Mouse (Mus musculus) liver, adult 2 months (tissue): ENCODE measurements at regions not wholly inside any gene's neighbourhood (a gene's known extent, or its start where the extent isn't known, plus 50 kb on each side); places are given as distances from the start of the nearest gene placed in this dataset.

Experiments used
- CTCF ChIP-seq: fragments of 200-500 bp; IDR thresholded peaks from 2 replicates; pipeline ENCODE4 v1.5.1; 2011; ENCODE audit warnings: low read depth, low read length, control low read depth
- POLR2A ChIP-seq: fragments of 200-500 bp; IDR thresholded peaks from 2 replicates; pipeline ENCODE4 v1.6.1; 2011; ENCODE audit warnings: low read length, control low read depth; ENCODE audit not compliant: insufficient read depth; ENCODE audit errors: extremely low read depth

DNA sequence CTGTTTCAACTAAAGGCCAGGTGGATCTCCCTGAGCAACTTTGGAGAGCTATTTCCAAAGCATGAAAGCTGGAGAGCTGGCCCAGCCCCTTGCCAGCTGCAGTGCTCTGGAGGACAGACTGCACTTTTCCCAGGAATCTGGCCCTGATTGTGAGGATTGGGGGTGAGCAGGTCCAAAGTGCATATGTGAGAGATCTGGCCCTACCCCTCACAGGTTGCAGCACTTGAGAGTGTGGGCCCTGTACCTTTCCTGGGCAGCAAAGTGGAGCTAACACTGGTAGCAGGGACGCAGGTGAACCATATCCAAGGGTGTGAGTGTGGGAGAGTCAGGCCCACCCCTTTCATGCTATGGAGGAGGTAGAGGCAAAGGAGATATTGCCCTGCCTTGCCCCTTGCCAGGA lies 245.3 kb upstream of the Klf12 start:
- TF ChIP-seq POLR2A = no peak
- no peak for TF ChIP-seq CTCF
